Mouse (Mus musculus): ENCODE data around the gene Nudcd2. TPM values are rescaled to one million over a fixed set of nuclear protein-coding genes. Genes with fewer than 3 reads are reported as not detected.

Nudcd2 gene
- total RNA-seq, 1 experiment from 2014 or later, result 16.8 TPM

DNA sequence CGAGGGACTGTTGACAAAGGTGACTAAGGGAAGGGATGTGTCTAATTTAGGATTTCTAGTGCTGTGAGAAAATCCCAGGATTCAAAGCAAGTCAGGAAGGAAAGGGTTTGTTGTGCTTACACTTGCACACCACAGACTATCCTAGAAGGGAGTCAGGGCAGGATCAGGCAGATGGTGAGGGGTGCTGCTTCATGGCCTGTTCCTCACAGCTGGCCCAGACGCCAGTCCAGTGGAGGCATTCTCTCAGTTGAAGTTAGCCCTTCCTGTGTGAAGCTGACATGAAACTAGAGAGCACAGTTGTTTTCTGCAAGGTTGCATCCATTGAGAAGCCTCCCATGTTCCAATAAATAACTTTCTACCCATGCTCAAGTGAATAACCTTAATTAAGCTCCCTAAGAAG lies 14.2 kb downstream of the Nudcd2 start:
- ATAC-seq (replicated peaks; ENCODE audit: insufficient number of reproducible peaks, low FRiP score, low TSS enrichment, poor library complexity, severe bottlenecking), result no peak

DNA sequence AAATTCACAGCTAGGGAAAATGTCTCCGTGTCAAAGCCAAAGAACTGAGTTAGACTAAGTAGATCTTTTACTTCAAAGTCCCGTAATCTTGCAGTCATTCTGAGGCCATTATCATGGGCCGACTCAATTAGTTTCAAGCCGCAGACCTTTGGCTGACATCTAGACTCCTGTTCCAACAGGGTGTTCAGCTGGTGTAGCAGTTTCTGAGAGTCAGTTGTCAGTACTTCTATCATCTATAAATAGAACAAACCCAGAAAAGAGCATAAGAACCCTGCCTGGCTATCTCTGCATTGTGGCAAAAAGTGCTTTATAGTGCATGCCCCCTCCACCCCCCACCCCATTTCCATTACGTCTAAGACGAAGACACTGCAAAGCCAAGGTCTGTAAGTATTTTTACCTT lies 20.4 kb downstream of the Nudcd2 start:
- no peak for ATAC-seq (replicated peaks; ENCODE audit: insufficient number of reproducible peaks, low FRiP score, low TSS enrichment, poor library complexity, severe bottlenecking)

DNA sequence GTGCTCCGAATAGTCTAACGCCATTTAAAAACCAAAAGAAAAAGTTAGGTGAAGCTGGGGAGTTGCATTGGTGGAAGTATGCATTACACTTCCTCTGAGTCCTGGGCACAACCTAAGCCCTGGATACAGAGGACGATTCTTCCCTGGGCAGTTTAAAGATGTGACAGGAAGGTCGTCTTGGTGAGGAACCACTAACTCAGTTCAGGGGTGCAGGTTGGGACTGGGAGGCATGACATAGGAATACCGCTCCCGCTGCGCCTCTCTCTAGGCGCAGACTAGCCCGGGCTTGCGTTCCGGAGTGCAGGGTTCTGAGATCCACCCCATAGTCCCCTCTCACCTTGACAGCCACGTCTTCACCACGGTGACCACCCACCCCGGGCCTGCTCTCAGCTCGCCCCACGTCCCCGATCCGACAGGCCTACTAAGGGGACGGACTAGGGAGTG lies 21.2 kb downstream of the Nudcd2 start:
- ATAC-seq (replicated peaks; ENCODE audit: insufficient number of reproducible peaks, low FRiP score, low TSS enrichment, poor library complexity, severe bottlenecking), result peak; percentile 20; the same call in 1 of the 2 replicates

DNA sequence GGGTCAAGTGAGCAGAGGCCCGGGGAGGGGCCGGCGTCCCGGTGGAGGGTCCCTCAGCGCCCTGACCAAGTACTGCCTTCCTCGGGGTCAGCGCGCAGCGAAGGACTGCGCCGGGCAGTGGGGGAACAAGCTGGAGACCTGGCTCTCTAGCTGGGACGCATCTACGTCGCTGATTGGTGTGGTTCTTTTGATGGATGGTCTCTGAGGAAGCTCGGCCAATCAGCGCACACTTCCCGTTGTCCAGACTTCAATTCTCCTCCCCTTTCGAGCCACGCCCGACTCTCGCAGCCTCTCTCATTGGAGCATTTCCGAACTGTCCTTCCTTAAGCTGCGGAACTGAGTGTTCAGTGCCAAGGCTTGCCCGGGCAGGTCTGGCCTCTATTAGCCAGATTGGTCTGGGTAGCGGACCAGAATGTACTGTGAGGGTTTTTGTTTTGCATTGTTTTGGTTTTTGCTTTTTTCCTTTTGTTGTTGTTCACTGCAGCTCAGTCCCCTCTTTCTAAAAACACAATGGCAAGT lies 21.7 kb downstream of the Nudcd2 start, which contains the start of gene Ccng1:
Ccng1 (minus strand) TSS at position 203 of the 519 bp plus-strand sequence.
- peak; percentile 99 for ATAC-seq (replicated peaks; ENCODE audit: insufficient number of reproducible peaks, low FRiP score, low TSS enrichment, poor library complexity, severe bottlenecking)

DNA sequence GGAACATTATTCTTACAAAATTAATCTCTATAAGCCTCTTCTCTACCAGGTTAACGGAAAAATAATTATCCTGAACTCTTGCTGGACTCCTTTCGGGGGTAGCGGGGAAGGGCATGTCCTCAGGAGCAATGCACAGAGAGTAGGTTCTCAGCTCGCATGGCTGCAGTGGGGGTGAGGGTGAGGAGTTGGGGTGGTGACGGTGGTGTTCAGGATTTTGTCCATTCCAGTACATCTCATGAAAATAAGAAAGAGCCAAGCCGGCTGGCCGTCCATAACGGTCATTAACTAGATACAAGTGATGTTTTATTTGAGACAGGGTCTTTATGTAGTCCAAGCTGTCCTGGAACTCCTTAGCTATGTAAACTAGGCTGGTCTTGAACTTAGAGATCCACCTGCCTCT lies 22.5 kb downstream of the Nudcd2 start:
- no peak for ATAC-seq (replicated peaks; ENCODE audit: insufficient number of reproducible peaks, low FRiP score, low TSS enrichment, poor library complexity, severe bottlenecking)

DNA sequence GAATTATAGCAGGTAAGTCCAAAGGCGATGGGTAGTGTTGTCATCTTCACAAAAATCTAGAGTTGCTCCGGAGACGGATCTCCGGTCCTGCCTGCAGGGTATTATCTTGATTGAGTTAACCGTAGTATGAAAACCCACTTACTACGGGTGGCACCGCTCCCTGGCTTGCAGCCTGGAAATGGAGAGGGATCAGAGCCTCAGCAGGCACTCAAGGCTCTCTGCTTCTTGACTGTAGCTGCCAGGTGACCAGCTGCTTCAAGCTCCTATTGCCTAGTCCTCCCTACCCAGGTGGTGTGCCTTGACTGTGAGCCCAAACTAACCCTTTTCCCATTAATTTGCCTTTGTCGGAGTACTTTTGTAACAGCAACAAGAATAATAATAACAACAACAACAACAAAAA lies 26.4 kb downstream of the Nudcd2 start:
- no peak for ATAC-seq (replicated peaks; ENCODE audit: insufficient number of reproducible peaks, low FRiP score, low TSS enrichment, poor library complexity, severe bottlenecking)

DNA sequence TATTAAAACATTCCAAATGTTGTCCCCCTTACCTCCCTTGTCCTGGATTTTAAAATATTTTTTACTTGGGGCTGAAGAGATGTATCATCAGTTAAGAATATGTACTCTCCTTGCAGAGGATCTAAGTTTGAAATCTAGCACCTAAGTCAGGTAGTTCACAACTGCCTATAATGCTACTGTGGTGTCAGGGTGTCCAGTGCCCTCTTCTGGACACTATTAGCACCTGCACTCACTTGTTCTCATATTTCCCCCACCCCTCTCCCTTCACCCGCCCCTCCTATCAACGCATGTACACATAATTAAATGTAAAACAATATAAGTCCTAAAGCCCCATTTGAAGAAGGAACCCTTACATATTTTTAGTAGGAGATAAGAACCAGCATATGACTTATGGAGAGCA lies 29.9 kb downstream of the Nudcd2 start:
- peak; percentile 78; the same call in 1 of the 2 replicates for ATAC-seq (replicated peaks; ENCODE audit: insufficient number of reproducible peaks, low FRiP score, low TSS enrichment, poor library complexity, severe bottlenecking)

DNA sequence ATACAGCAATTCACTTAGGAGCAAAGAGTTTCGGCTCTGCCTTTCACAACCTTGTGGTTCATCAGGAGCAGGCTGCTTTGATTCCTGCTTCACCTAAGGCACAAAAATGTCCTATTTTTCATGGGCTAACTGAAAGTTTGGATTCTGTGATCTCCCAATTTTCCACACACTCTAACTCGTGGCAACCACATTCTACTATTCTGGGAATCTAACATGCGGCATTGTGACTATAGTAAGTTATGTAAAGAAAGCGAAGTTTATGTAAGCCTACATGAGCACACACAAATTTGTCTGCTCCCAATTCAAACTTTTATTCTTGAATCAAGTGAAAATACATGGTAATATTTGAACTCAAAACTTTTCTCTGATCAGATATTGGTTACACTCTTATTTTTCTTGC lies 31.2 kb downstream of the Nudcd2 start:
- no peak for ATAC-seq (replicated peaks; ENCODE audit: insufficient number of reproducible peaks, low FRiP score, low TSS enrichment, poor library complexity, severe bottlenecking)

DNA sequence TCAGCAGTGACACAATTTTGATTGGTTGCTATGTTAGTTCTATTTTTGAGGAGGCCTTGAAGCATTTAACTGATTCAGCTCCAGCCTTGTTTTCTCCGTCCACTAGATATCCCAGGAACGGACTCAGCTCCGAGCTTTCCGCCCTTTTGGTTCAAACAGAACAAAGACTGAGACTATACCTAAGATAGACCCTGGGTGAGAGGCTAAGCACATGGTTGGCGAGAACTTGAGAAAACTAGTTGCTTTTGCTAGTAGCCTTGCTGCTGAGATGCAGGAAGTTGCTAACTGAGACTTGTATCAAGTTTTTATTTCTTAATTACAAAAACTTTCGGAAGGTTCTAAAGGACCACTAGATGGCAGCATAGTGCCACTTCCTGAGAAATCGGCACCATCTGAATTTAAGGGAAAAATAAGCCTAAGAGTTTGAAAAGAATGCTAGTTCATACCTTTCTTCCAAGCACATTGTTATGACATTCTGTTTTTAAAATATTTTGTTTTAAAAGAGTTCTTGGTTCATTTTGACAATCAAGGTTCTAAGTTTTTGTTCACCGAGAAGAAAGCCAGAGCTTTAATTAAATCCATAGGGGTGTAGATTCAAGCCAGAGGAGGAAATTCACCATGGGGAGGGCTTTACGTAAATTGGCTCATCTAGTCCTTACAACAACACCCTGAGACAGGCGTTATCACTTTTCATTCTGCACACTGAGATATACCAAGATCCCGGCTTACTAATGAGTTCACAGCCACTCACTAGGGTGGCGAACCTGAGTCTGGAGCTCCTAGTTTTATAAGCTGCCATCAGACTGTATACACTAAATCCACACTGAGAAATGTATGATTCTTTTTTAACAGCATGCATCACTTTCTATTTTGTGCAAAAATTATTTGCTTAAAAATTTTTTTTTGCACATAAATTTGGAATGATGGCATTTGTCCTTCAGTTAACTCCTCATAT lies 42.1 kb downstream of the Nudcd2 start:
- no peak for ATAC-seq (replicated peaks; ENCODE audit: insufficient number of reproducible peaks, low FRiP score, low TSS enrichment, poor library complexity, severe bottlenecking)

DNA sequence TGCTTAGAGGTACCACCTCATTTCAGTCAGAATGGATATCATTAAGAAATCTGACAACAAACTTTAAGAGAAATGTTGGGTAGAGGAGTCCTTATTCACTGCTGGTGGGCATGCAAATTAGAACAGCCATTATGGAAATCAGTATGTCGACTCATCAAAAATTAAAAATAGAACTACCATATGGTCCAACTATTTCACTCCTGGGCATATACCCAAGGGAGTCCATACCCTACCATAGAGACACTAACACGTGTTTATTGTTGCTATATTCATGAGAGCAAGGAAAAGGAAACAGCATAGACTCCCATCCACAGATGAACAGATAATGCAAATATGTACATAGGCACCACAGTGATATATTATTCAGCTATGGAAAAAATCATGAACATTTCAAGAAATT lies 48.4 kb downstream of the Nudcd2 start:
- no peak for ATAC-seq (replicated peaks; ENCODE audit: insufficient number of reproducible peaks, low FRiP score, low TSS enrichment, poor library complexity, severe bottlenecking)

DNA sequence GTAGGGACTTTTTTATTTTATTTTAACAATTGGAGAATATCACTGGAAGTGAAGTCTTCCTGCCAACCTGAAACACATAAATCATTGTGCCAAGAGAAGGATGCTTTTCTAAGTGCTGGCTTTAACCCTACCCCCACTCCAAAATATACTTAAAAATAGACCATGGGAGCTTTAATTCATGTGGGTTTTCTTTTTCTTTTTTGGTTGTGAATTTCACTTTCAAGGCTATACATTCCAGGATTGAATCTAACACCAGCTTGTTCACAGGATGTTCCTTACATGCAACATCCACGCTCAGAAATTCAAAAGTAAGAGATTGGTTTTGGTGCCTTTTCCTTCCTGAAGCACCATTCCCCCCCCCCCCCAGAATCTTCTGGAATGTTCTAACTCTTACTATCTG lies 49.9 kb downstream of the Nudcd2 start:
- ATAC-seq (replicated peaks; ENCODE audit: insufficient number of reproducible peaks, low FRiP score, low TSS enrichment, poor library complexity, severe bottlenecking), result no peak

DNA sequence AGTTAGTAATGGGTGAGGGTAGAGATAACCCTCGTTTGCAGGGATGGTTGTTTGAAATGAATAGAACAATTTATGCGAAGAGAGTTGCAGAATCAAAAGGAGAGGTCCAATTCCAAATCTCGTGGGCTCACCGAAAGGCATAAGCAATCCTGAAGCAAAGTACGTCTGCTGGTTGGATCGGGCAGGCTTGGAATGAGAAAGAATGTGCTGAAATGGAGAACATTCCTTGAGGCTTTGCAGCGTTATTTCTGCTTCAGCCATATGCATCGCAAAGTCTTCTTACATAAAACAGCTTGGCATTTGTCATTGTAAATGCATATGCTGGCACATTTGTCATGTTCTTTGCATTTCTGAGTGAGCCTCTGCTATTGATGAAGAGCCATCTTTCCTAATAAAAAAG lies 50.9 kb downstream of the Nudcd2 start:
- no peak for ATAC-seq (replicated peaks; ENCODE audit: insufficient number of reproducible peaks, low FRiP score, low TSS enrichment, poor library complexity, severe bottlenecking)

DNA sequence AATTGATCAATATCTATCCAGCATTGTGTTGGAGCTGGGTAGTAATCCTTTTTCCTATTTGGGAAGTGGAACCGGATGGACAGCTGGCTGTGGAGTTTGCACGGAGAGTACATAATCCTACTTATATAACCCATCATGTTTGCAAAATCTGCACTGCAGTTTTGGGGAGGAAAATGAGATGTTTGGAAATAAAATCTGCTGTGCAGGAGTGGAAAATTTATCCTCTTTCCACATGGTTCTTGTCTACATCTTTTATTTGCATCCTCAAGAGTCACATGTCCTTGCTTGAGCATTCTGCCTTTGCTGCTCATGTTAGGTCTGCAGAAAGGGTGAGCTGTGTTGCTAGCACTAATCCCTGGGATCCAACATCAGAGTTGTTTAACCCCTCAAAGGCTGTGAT lies 53.4 kb downstream of the Nudcd2 start:
- ATAC-seq (replicated peaks; ENCODE audit: insufficient number of reproducible peaks, low FRiP score, low TSS enrichment, poor library complexity, severe bottlenecking), result no peak

Other genes with a start within 250 kb of the Nudcd2 start
- 136 to 161 TPM (median 144 TPM) in 3 replicates for gene Mat2b, start 38.5 kb upstream of the Nudcd2 start, total RNA-seq (2017)
- 0.58 to 1.9 TPM in 2 of 3 replicates, not detected in the other for gene Hmmr, start 245 bp upstream of the Nudcd2 start, total RNA-seq (2017)
- 70.3 to 89.6 TPM (median 85.1 TPM) in 3 replicates for gene Ccng1, start 21.6 kb downstream of the Nudcd2 start, total RNA-seq (2017)

Measured in monocyte, adult 5-6 weeks (primary cell).